Comparison of ENCODE assay signal across 18 mouse cellular contexts in the genomic region with DNA sequence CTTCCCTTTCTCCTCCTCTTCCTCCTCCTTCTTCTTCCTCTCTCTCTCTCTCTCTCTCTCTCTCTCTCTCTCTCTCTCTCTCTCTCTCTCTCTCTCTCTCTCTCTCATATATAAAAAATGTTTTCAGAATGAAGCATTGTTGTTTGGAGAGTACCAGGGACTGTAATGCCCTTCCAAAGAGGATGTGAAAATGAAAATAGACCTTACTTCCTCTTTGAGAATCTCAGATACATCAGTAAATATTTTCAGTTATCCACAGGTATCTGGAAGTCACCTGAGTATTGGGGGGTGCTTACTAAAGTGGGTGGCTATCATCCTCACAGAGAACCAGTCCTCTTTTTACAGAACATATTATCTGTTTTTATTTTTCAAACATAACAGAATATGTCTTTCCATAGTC.
DNase-seq lines count a peak whose midpoint lies in the region; ATAC-seq and TF ChIP-seq lines count a peak whose summit lies in the region.
"Had no signal": no experiment of that assay in that cellular context is flagged by ENCODE, and none has a peak within 500 bp of the region (broad histone marks: within the 10 kb centered on the region; RNA-seq: fewer than 3 reads in every experiment).

No protein-coding gene starts in this region.

- TF ChIP-seq RAD21 in CH12.LX (IDR thresholded peaks at IDR 0.05; ENCODE audit: low read depth, low read length): no peak

- H3K27ac ChIP-seq in CH12.LX (ENCODE audit: insufficient read depth, low read depth): peak overlapping the region; percentile 93
- H3K27ac ChIP-seq in forebrain, postnatal 0 days (ENCODE audit: low read depth, low read length): no peak overlapping the region
- H3K27ac ChIP-seq: embryonic facial prominence, embryonic 13.5 days; forebrain, embryonic 12.5 days; hindbrain, embryonic 10.5 days; hindbrain, embryonic 14.5 days had no signal

- no peaks in the 10 kb centered on the region for H3K9me3 ChIP-seq in CH12.LX (replicated peaks; ENCODE audit: low read length)
- H3K9me3 ChIP-seq in forebrain, postnatal 0 days (ENCODE audit: low read length): no peaks in the 10 kb centered on the region
- H3K9me3 ChIP-seq: embryonic facial prominence, embryonic 13.5 days; forebrain, embryonic 12.5 days; heart, embryonic 12.5 days; hindbrain, embryonic 10.5 days had no signal

- dilution Hi-C loops in CH12.LX (cut with MboI; ENCODE audit: extremely low pct_ligation_motif_present, extremely low pct_unique_long_range_greater_than_20kb, low sequenced_read_pairs): no loop called here

- peaks cover 29 to 47% of the 10 kb centered on the region in 2 experiments for H3K4me1 ChIP-seq in CH12.LX (ENCODE audit: control insufficient read depth in 1 of 2, insufficient read depth in 2 of 2)
- no peaks in the 10 kb centered on the region for H3K4me1 ChIP-seq in forebrain, postnatal 0 days (ENCODE audit: insufficient read depth)
- H3K4me1 ChIP-seq: embryonic facial prominence, embryonic 13.5 days; hindbrain, embryonic 10.5 days had no signal

- H3K4me2 ChIP-seq in CH12.LX (ENCODE audit: insufficient read depth, low read depth, poor library complexity, severe bottlenecking): peak overlapping the region; percentile 52
- H3K4me2 ChIP-seq in forebrain, postnatal 0 days (ENCODE audit: low read depth): no peak overlapping the region
- H3K4me2 ChIP-seq: embryonic facial prominence, embryonic 13.5 days; forebrain, embryonic 12.5 days; heart, embryonic 12.5 days; hindbrain, embryonic 14.5 days had no signal

- peak; percentile 85 for TF ChIP-seq EP300 in CH12.LX (IDR thresholded peaks at IDR 0.05; ENCODE audit: low read length)

- no peaks in the 10 kb centered on the region for H3K79me2 ChIP-seq in CH12.LX (replicated peaks; ENCODE audit: control insufficient read depth, extremely low read depth, insufficient read depth, poor library complexity, severe bottlenecking)

- no peak for TF ChIP-seq POLR2A in CH12.LX (IDR thresholded peaks at IDR 0.05; ENCODE audit: low read depth, low read length)

- TF ChIP-seq CTCF in CH12.LX (conservative IDR thresholded peaks at IDR 0.05 in 1 of 2, IDR thresholded peaks at IDR 0.05 in 1 of 2; ENCODE audit: low read depth in 2 of 2, low read length in 2 of 2): no peak
- no peak for TF ChIP-seq CTCF in forebrain, postnatal 0 days (IDR thresholded peaks at IDR 0.05; ENCODE audit: low read depth)

- no peak overlapping the region for H3K9ac ChIP-seq in CH12.LX (ENCODE audit: insufficient read depth, low read depth)
- H3K9ac ChIP-seq in forebrain, postnatal 0 days: no peak overlapping the region
- H3K9ac ChIP-seq: embryonic facial prominence, embryonic 13.5 days; forebrain, embryonic 12.5 days; heart, embryonic 12.5 days; hindbrain, embryonic 14.5 days had no signal

- DNase-seq in CH12.LX (ENCODE audit: extremely low read depth): no peak
- peak; percentile 43 for DNase-seq in induced T-regulatory cell, adult 2 months (ENCODE audit: low read depth)
- DNase-seq in cerebellum, postnatal 36 days: no peak
- DNase-seq in forebrain, postnatal 0 days: no peak
- DNase-seq in adrenal gland, adult 2 months: no peak
- DNase-seq: adrenal gland, adult 8-10 months; cerebellum, adult 11-12 months; cerebellum, adult 9-10 months; cerebellum, postnatal 25 days; gastrocnemius, postnatal 14 days had no signal

- in situ Hi-C loops in CH12.LX (cut with MboI; ENCODE audit: low pct_ligation_motif_present, low pct_unique_long_range_greater_than_20kb, low sequenced_read_pairs): no loop called here

- no peaks in the 10 kb centered on the region for H3K36me3 ChIP-seq in CH12.LX (replicated peaks in 1 of 2; ENCODE audit: control insufficient read depth in 1 of 2, insufficient read depth in 1 of 2, low read length in 1 of 2)
- no peaks in the 10 kb centered on the region for H3K36me3 ChIP-seq in forebrain, postnatal 0 days (ENCODE audit: insufficient read depth)
- H3K36me3 ChIP-seq: embryonic facial prominence, embryonic 13.5 days; forebrain, embryonic 12.5 days; heart, embryonic 12.5 days; hindbrain, embryonic 10.5 days had no signal

- H3K4me3 ChIP-seq in CH12.LX (replicated peaks in 1 of 3; ENCODE audit: low read depth in 2 of 3, low read length in 2 of 3, poor library complexity in 1 of 3): no peak overlapping the region
- H3K4me3 ChIP-seq in forebrain, postnatal 0 days (ENCODE audit: low read depth, low read length): no peak overlapping the region
- H3K4me3 ChIP-seq: embryonic facial prominence, embryonic 13.5 days; forebrain, embryonic 12.5 days; heart, embryonic 12.5 days; hindbrain, embryonic 10.5 days had no signal

- no peaks in the 10 kb centered on the region for H3K27me3 ChIP-seq in CH12.LX (replicated peaks)
- no peaks in the 10 kb centered on the region for H3K27me3 ChIP-seq in forebrain, postnatal 0 days (ENCODE audit: insufficient read depth, low read length)
- H3K27me3 ChIP-seq: embryonic facial prominence, embryonic 13.5 days; forebrain, embryonic 12.5 days; heart, embryonic 12.5 days; Patski had no signal

- peak; percentile 45; the same call in 1 of the 2 replicates for ATAC-seq in monocyte, adult 5-6 weeks (replicated peaks; ENCODE audit: insufficient number of reproducible peaks, low FRiP score, low TSS enrichment, poor library complexity, severe bottlenecking)
- no peak for ATAC-seq in forebrain, postnatal 0 days
- ATAC-seq: forebrain, embryonic 16.5 days; Patski had no signal

TF ChIP-seq in CH12.LX, 34 proteins besides CTCF, POLR2A, EP300 and RAD21:
- TF ChIP-seq ZMIZ1 (IDR thresholded peaks at IDR 0.05; ENCODE audit: low read depth, low read length) (no peak), KAT2A (IDR thresholded peaks at IDR 0.05; ENCODE audit: insufficient replicate concordance, low read length) (no peak), JUN (IDR thresholded peaks at IDR 0.05; ENCODE audit: insufficient read depth, low read depth, low read length) (0 out of 2 replicates have a peak, but pooled peaks have one; percentile 32), RCOR1 (conservative IDR thresholded peaks at IDR 0.05; ENCODE audit: low read depth, low read length) (0 out of 2 replicates have a peak, but pooled peaks have one; percentile 18), IRF4 (IDR thresholded peaks at IDR 0.05; ENCODE audit: low read depth, low read length) (peak; percentile 89), MEF2A (IDR thresholded peaks at IDR 0.05; ENCODE audit: borderline replicate concordance, low read depth, low read length) (peak; percentile 55; the same call in 1 of the 2 replicates), ETS1 (conservative IDR thresholded peaks at IDR 0.05; ENCODE audit: low read depth, low read length) (peak; percentile 64), BHLHE40 (IDR thresholded peaks at IDR 0.05; ENCODE audit: low read depth, low read length) (peak; percentile 82), ELF1 (IDR thresholded peaks at IDR 0.05; ENCODE audit: low read depth, low read length) (no peak), ZNF384 (IDR thresholded peaks at IDR 0.05; ENCODE audit: low read depth, low read length) (peak; percentile 69)
